Mouse (Mus musculus) adrenal gland, postnatal 10 days (tissue): ENCODE data around the gene Hba-a2. TPM values are rescaled to one million over a fixed set of nuclear protein-coding genes. Genes with fewer than 3 reads are reported as not detected.
"Not testable (repeated sequence)": the region's sequence is repeated elsewhere in the genome, so short reads cannot be mapped to it uniquely, and the experiment has no call there.

Source experiments
- DNase-seq: peaks from one replicate; pipeline ENCODE4 v3.0.0; 2021; ENCODE audit warnings: mixed read lengths
- long read RNA-seq, 2 experiments: library from polyadenylated mRNA; stranded (forward); transcript quantifications; one replicate each; pipeline ENCODE4 v2.0.0; 2021
- total RNA-seq, 2 experiments: library from RNA; stranded (reverse); gene quantifications; 2 replicates each; pipeline ENCODE4 v1.2.3; 2021

Gene Hba-a2
- total RNA-seq = 1,000 to 10,000 TPM; 3,094 to 3,969 TPM
- long read RNA-seq, experiment 1, transcript Hba-a2-202 (2 exons, 494 nt) = minor isoform, 25 of 759 reads
- long read RNA-seq, experiment 1, transcript Hba-a2-201 (3 exons, 554 nt) = major isoform, 701 of 759 reads
- long read RNA-seq, experiment 1, partial matches to known transcripts = 22 of 759 reads
- long read RNA-seq, experiment 1, other reads (novel, unspliced or antisense) = 11 of 759 reads
- long read RNA-seq, experiment 2, transcript Hba-a2-201 (3 exons, 554 nt) = major isoform, 451 of 460 reads
- long read RNA-seq, experiment 2, partial matches to known transcripts = 1 of 460 reads
- long read RNA-seq, experiment 2, other reads (novel, unspliced or antisense) = 4 of 460 reads

DNA sequence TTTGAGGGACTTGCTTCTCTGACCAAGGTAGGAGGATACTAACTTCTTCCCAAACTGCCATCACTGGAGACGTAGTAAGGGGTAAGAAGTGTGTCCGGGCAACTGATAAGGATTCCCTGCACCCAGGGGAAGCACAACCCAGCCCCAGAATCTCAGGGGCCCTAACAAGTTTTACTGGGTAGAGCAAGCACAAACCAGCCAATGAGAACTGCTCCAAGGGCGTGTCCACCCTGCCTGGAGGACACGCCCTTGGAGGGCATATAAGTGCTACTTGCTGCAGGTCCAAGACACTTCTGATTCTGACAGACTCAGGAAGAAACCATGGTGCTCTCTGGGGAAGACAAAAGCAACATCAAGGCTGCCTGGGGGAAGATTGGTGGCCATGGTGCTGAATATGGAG, at the start of gene Hba-a2:
Gene Hba-a2, plus strand, starts transcription at position 287 of the 400 bp plus-strand sequence.
- DNase-seq = not testable (repeated sequence)

GRCm38 (mm10) chr11:32247068-32247467, 49.2 kb upstream of the Hba-a2 start:
- DNase-seq = no peak

DNA sequence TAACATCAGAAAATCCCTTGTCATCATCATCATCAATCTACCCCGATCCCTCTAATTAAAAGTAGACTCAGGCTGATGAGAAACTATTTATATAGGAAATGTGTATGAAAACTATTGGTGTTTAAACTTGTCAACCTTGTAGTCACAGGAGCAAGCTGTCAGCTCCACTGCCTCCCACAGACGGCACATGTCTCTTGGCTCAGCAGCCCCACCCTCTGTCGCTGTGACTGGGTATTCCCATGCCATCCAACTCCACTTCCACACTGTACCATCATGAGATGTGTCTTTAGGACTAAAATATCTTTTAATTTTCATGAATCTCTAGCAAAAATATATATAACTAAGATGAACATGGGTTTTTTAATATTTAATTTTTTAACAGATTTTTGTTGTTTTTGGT, 47.9 kb upstream of the Hba-a2 start:
- no peak for DNase-seq

GRCm38 (mm10) chr11:32250880-32251763, 45.2 kb upstream of the Hba-a2 start:
- no peak for DNase-seq

- no peak for DNase-seq
These were observed 43.2 kb upstream of the Hba-a2 start for GRCm38 (mm10) chr11:32253121-32253520.

DNA sequence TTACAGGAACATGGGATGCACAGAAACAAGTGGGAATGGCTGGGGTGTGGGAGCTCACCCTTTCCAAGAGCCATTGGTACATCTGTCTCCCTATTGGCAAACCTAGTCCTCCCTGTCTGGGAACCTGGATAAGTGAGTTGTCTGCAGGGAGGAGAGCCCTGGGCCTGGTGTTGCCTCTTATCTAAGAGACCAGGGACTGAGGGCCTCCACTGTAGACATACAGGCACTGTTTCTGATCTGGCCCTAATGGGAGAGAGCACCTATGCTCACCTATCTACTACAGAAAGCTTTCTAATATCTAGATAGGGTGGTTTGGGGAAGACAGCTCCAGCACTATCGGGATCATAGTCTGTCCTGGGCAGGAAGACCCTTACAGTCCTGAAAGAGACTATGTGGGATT, 40.1 kb upstream of the Hba-a2 start:
- DNase-seq = no peak

GRCm38 (mm10) chr11:32256566-32256965, 39.7 kb upstream of the Hba-a2 start:
- no peak for DNase-seq

GRCm38 (mm10) chr11:32262674-32263415, 33.4 kb upstream of the Hba-a2 start:
- no peak for DNase-seq

DNA sequence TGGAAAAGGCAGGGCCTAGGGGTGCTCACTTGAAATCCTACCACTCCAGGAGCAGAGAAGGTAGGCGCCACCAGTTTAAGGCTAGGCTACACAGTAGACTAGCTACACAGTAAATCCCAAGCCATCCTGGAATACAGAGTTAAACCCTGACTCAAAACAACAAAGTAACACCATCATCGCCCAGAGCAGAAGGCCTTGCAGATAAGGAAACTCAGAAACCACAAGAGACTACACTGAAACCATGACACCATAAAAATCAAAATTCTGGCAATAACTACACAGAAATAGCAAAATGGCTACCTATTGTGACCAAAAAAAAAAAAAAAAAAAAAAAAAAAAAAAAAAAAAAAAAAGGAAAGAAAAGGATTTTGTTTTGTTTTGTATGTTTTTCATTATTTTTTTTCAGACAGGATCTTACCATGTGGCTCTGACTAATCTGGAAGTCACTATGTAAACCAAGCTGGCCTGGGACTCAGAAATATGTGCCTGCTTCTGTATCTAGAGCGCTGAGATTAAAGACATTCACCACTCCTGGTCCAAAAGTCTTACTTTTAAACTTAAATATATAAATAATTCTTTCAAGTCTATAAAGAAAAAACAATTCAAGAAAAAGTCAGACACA, 31.1 kb upstream of the Hba-a2 start:
- DNase-seq = no peak

DNA sequence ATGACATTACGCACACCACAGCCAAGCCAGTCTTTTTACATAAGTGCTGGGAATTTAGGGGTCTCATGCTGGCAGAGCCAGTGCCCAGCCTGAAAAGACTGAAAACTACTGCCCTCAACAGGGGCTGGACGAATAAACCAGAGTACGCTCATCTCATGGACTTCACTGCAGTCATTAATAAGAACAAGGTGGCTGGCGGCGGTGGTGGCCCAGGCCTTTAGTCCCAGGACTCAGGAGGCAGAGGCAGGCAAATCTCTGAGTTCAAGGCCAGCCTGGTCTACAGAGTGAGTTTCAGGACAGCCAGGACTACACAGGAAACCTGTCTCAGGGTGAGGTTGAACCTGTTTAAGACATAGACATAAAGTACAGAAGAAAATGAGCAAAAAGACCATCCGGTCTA, 30.1 kb upstream of the Hba-a2 start:
- DNase-seq = no peak

DNA sequence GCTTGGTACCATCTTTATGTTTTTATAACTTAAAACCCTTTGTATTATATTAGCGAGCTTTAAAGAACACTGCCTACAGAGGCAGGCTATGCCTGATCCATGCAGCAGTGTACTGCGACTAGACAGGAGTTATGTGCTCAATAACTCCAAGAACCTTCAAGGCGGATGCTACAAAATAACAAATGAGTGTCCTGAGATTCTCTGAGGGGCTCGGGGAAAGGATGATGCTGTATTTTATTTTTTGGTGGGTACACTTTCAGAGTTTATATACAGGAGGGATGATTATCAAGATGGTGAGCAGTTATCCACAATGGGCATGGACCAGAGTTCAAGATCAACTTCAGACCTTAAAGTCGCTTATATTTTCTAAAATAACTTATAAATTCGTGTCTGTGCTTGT, 29.5 kb upstream of the Hba-a2 start:
- DNase-seq = no peak

DNA sequence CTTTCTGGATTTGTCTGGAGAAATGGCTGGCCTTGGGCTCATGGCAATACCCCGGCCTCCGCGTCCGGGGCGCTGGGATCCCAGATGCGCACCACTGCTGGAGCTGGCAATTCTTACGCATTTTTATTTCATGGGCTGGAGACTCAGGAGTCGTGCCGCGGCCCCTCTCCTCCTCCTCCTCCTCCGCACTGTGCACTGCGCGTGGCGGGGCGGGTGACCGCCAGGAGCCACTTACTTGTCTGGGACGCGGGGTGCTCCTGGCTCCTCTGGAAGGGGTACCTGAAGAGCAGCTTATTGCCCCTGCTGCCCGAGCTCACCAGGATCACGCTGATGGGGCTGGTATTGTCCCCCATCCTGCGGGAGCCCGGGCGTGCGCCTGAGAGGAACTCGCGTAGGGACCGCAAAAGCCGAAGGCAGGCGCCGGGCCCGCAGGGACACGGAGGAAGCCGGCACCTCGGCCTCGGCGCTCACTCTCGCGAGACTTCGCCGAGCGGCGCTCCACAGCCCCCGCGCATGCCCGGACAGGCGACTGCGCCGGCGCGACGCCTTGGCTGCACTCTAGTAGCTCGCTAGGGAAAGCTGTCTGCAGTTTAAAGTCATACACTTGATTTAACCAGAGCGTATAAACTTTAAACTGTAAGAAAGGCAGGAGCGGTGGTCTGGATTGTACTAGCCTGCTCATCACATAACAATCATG, 29.0 kb upstream of the Hba-a2 start, which contains the start of gene Nprl3:
Gene Nprl3, minus strand, starts transcription at position 520 of the 697 bp plus-strand sequence.
- peak; percentile 98 for DNase-seq

- no peak for DNase-seq
These were observed 28.3 kb upstream of the Hba-a2 start for GRCm38 (mm10) chr11:32267964-32268363.

GRCm38 (mm10) chr11:32268952-32269351, 27.3 kb upstream of the Hba-a2 start:
- no peak for DNase-seq

GRCm38 (mm10) chr11:32271178-32271577, 25.1 kb upstream of the Hba-a2 start:
- DNase-seq = no peak

GRCm38 (mm10) chr11:32276347-32276746, 19.9 kb upstream of the Hba-a2 start, which contains the start of gene Hba-x:
Gene Hba-x (plus strand): TSS chr11:32276400.
- DNase-seq = no peak

DNA sequence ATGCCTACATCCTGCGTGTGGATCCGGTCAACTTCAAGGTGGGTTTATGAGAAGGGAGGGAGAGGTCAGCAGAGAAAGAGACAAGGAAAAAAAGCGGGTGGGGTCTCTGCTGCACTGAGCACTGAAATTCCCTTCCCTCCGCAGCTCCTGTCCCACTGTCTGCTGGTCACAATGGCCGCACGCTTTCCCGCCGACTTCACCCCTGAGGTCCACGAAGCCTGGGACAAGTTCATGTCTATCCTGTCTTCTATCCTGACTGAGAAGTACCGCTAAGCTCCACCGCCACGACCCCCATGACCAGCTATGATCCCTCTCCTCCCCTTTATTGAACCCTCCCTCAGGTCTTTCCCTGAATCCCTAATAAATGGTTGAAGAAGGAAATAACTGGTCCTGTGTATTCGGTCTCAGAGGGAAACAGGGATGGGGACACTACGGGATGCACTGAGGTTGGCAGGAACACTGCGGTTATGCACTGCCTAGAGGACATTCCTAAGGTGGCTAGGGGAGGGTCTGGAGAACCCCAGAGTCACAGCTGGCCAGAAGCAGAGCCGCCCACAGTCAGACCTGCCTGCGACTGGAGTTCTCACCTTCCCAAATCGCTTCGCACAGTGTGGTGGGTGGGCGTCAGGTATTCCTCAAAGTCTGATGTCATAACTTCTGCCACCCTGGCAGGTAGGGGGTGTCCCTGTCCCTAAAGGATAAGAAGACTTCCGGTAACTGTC, 18.4 kb upstream of the Hba-a2 start:
- no peak for DNase-seq

GRCm38 (mm10) chr11:32278458-32278957, 17.8 kb upstream of the Hba-a2 start:
- no peak for DNase-seq

GRCm38 (mm10) chr11:32280646-32281045, 15.6 kb upstream of the Hba-a2 start:
- no peak for DNase-seq

DNA sequence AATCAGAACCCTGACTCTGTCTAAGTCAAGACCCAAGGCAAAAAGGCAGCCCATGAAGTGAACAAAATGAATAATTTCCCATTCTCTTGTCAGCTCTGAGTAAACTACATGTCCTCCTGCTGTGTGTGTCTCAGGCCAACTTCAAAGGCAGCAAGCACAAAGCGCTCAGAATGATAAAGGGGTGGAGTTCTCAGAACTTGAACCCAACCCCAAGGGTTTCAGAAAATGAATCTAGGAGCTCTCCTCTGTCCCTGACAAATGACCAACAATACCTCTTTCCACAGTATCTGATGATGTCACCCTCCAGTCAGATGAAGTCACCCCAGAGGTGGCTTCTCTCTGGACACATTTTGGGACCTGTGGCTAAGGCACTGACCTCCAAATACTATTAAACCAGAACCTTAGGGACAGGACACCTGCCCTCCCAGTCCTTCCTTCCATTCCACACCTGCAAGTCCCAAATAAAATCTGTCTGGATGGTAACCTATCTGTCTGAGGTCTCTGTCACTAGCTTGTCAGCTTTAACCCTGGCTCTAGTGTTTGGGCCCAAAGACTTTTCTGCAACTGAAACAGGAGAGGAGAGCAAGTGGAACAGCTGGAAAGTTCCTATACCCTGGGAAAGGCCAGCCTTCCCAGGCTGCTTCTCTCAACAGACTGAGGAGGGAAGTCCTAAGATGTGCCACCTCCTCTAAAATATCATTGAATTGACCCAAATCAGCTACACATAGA, 14.7 kb upstream of the Hba-a2 start:
- no peak for DNase-seq
